Mouse (Mus musculus) liver, postnatal 0 days (tissue): ENCODE results near the gene Tmem182. TPM values are rescaled to one million over a fixed set of nuclear protein-coding genes. Genes with fewer than 3 reads are reported as not detected.

Source experiments
- ATAC-seq: fragments of 200-750 bp; cut with Nextera tagmentation; 2 replicates; pipeline ENCODE4 v1.8.0; 2017; ENCODE audit warnings: mild to moderate bottlenecking, moderate library complexity
- DNase-seq: peaks from one replicate; pipeline ENCODE4 v3.0.0-alpha.2; 2016
- H3K27ac ChIP-seq: fragments of 300-500 bp; sonication (generic); 2 replicates; pipeline ENCODE4 v1.5.1; 2014; ENCODE audit warnings: antibody characterized with exemption, moderate library complexity, mild to moderate bottlenecking, low read depth
- H3K27me3 ChIP-seq: fragments of 300-500 bp; sonication (generic); 2 replicates; pipeline ENCODE4 v1.6.1; 2014; ENCODE audit warnings: low read length, control low read depth, mixed read lengths; ENCODE audit not compliant: insufficient read depth
- H3K36me3 ChIP-seq: fragments of 300-500 bp; sonication (generic); replicated peaks from 2 replicates; pipeline ENCODE4 v1.6.1; 2014; ENCODE audit warnings: mild to moderate bottlenecking, control low read depth, low read length, moderate library complexity, mixed read lengths; ENCODE audit not compliant: insufficient read depth
- H3K4me1 ChIP-seq: fragments of 300-500 bp; sonication (generic); 2 replicates; pipeline ENCODE4 v1.6.1; 2014; ENCODE audit warnings: antibody characterized with exemption, mild to moderate bottlenecking, control low read depth; ENCODE audit not compliant: insufficient read depth
- H3K4me2 ChIP-seq: fragments of 300-500 bp; sonication (generic); 2 replicates; pipeline ENCODE4 v1.6.1; 2014; ENCODE audit warnings: low read depth, mild to moderate bottlenecking, low read length, moderate library complexity, mixed read lengths
- H3K4me3 ChIP-seq: fragments of 300-500 bp; sonication (generic); 2 replicates; pipeline ENCODE4 v1.5.1; 2014; ENCODE audit warnings: low read depth, low read length
- H3K9ac ChIP-seq: fragments of 300-500 bp; sonication (generic); replicated peaks from 2 replicates; pipeline ENCODE4 v1.6.1; 2014; ENCODE audit warnings: mild to moderate bottlenecking, moderate library complexity
- H3K9me3 ChIP-seq: fragments of 300-500 bp; sonication (generic); 2 replicates; pipeline ENCODE4 v1.6.1; 2016; ENCODE audit warnings: mild to moderate bottlenecking, control low read depth, low read length, mixed read lengths
- CTCF ChIP-seq: sonication (generic); IDR thresholded peaks from 2 replicates; pipeline ENCODE4 v1.5.1; 2016; ENCODE audit warnings: antibody characterized with exemption, low read depth
- EP300 ChIP-seq: IDR thresholded peaks from 2 replicates; pipeline ENCODE4 v1.6.1; 2016; ENCODE audit warnings: antibody characterized with exemption, low read depth, mild to moderate bottlenecking
- WGBS: fragments of 180-500 bp; shearing (Covaris S2); extraction: QIAGEN DNeasy Blood & Tissue Kit; methylation state at CpG from one replicate; pipeline ENCODE4 v1.1.7; 2014; ENCODE audit not compliant: insufficient replicate concordance; 5-methylcytosine and 5-hydroxymethylcytosine counted together
- polyA plus RNA-seq: library from polyadenylated mRNA; unstranded; fragments of >200 nt; fragmentation: Nextera tagmentation; extraction: Ambion mirVana; gene quantifications from 2 replicates; pipeline ENCODE4 v1.2.1, GENCODE M21; 2015

The Tmem182 gene
- polyA plus RNA-seq, 1 experiment from 2014 or later, result 0.06 TPM

DNA sequence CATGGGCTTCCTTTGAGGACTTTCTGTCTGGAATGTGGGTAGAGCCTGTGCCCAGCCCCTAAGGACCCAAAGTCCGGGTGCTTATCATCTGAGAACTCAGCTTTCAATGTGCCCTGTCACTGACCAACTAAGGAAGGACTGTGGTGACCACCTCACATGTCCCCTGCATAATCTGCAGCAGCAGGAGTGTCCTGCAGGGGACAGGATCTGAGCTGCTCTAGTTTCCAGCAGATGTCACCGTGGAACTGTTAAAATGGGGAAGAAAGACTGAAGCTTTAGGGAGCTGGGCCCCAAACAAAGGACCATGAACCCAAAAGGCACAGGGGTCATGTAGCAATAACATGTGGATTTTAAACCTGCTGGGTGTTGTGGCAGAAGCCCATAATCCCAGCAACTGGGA is 75.1 kb downstream of the Tmem182 start:
- DNase-seq, result no peak
- no peak for TF ChIP-seq EP300
- no peak for TF ChIP-seq CTCF

DNA sequence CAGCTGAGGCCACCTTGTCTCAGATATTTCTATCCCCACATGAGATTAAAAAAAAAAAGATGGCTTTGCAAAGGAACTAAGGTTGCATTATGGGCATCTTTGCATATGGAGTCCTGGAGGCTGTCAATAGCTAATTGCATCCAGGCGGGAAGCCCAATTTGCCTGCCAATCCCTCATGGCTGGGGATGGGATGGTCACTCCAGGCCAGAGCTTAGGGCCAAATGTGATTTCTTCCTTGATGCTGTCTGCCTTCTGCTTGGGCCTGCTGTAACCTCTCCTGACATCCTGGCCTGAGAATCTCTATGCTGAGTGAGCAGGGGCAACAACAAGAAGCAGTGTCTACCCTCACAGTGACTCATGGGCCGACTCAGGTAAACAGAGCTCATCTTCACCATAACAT is 78.5 kb downstream of the Tmem182 start:
- WGBS, result 79% methylated on average over 2 of the region's 2 CpGs
- no peak overlapping the region for H3K4me3 ChIP-seq
- H3K27ac ChIP-seq, result no peak overlapping the region
- ATAC-seq (no peak), DNase-seq (no peak)
- no peaks in the 10 kb centered on the region for H3K9me3 ChIP-seq
- H3K4me1 ChIP-seq, result no peaks in the 10 kb centered on the region
- no peak overlapping the region for H3K9ac ChIP-seq
- TF ChIP-seq EP300 (no peak), CTCF (no peak)
- no peaks in the 10 kb centered on the region for H3K36me3 ChIP-seq
- H3K27me3 ChIP-seq, result no peaks in the 10 kb centered on the region
- H3K4me2 ChIP-seq, result no peak overlapping the region

More for the DNA sequence above, 75.1 kb downstream of the Tmem182 start:
- ATAC-seq, result no peak
- Histone ChIP-seq H3K4me3 (no peak overlapping the region), H3K4me2 (no peak overlapping the region), H3K27me3 (no peaks in the 10 kb centered on the region), H3K36me3 (no peaks in the 10 kb centered on the region), H3K27ac (no peak overlapping the region), H3K9me3 (no peaks in the 10 kb centered on the region), H3K4me1 (no peaks in the 10 kb centered on the region), H3K9ac (no peak overlapping the region)
- whole genome bisulfite sequencing, result 14% methylated on average over 2 of the region's 2 CpGs

DNA sequence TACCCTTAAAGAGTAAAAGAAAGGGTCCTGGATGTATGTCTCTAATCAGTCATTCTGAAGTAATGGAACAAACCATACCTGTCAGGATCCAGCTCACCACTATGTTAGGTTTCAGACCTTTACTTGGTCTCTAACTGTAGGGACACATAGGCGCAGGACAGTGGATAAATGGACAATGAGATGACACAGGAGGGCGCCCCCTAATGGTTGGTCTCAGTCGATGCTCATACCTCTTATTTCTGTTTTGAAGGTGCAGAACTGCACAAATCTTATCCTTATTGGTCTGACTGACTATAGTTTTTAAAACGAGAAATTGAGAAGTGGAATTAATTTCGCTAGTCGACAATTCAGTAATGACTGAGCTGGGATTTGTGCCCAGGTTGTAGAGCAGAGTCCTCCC is 79.5 kb downstream of the Tmem182 start:
- ATAC-seq (no peak), DNase-seq (no peak)
- no peak for TF ChIP-seq EP300
- peak; percentile 31 for TF ChIP-seq CTCF
- H3K9ac ChIP-seq, result no peak overlapping the region
- H3K27ac ChIP-seq, result no peak overlapping the region
- no peaks in the 10 kb centered on the region for H3K27me3 ChIP-seq
- no peaks in the 10 kb centered on the region for H3K4me1 ChIP-seq
- no peaks in the 10 kb centered on the region for H3K36me3 ChIP-seq
- no peak overlapping the region for H3K4me3 ChIP-seq
- no peaks in the 10 kb centered on the region for H3K9me3 ChIP-seq
- 66% methylated on average over 6 of the region's 6 CpGs for WGBS
- H3K4me2 ChIP-seq, result no peak overlapping the region

- Histone ChIP-seq H3K9me3 (no peaks in the 10 kb centered on the region), H3K27me3 (no peaks in the 10 kb centered on the region), H3K9ac (no peak overlapping the region), H3K27ac (no peak overlapping the region), H3K4me3 (no peak overlapping the region), H3K36me3 (no peaks in the 10 kb centered on the region), H3K4me1 (no peaks in the 10 kb centered on the region), H3K4me2 (no peak overlapping the region)
- DNase-seq (peak; percentile 18), ATAC-seq (no peak)
- 39% methylated on average over 12 of the region's 12 CpGs for WGBS
- TF ChIP-seq EP300 (no peak), CTCF (peak; percentile 48)
Observed at GRCm38 (mm10) chr1:40887673-40888072, 82.3 kb downstream of the Tmem182 start.

DNA sequence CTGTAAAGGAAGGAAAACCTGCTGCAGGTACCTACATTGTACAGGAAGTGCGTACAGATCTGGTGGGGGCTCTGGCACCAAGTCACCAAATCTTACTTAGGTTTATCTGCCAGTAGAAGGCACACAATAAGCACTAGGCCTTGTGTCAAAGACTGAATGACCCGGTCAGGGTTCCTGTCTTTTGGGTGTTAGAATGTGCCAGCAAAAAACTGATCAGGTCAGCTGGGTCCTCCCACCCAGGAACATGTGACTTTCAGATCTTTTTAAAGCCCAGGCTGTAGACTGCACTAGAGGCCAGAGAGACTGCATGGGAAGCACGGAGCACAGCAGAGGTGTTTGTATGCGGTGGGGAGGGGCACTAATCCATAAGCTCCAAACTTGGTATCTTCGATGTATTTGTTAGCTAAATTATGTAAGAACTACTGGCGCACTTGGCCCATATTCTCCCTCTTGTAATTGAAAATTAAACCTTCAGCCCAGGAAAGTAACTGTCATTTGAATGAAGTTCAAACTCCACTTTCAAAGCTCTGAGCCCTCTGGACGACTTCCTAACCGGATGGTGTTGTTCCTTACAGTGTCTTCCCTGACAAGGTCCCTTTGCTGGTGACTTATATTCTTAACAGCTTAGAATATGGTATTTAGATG is 83.1 kb downstream of the Tmem182 start:
- H3K36me3 ChIP-seq, result no peaks in the 10 kb centered on the region
- no peaks in the 10 kb centered on the region for H3K4me1 ChIP-seq
- H3K4me3 ChIP-seq, result no peak overlapping the region
- H3K9me3 ChIP-seq, result no peaks in the 10 kb centered on the region
- no peak for DNase-seq
- no peak overlapping the region for H3K4me2 ChIP-seq
- no peaks in the 10 kb centered on the region for H3K27me3 ChIP-seq
- 80% methylated on average over 8 of the region's 8 CpGs for WGBS
- ATAC-seq, result no peak
- TF ChIP-seq CTCF, result no peak
- TF ChIP-seq EP300, result no peak
- H3K27ac ChIP-seq, result no peak overlapping the region
- no peak overlapping the region for H3K9ac ChIP-seq

DNA sequence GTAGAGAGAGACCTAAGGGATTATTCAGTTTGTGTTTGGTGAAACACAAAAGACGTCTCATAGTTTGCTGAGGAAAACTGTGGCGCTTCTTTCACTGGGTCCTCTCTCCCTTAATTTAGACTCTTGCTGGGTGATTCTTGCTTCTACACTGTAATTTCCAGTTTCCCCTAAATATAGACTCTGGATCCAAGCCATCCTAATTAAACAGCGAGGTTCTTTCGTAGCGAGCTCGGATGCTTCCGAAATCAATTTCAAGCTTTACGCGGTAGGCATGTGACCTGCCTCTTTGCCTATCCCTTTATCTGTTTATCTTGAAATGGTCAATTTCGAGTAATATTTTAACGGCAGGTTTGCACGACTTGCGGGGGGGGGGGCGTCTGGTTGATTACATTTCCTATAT is 84.2 kb downstream of the Tmem182 start:
- no peak overlapping the region for H3K9ac ChIP-seq
- H3K4me3 ChIP-seq, result no peak overlapping the region
- ATAC-seq, result no peak
- no peak overlapping the region for H3K4me2 ChIP-seq
- H3K27ac ChIP-seq, result no peak overlapping the region
- H3K9me3 ChIP-seq, result no peaks in the 10 kb centered on the region
- H3K4me1 ChIP-seq, result no peaks in the 10 kb centered on the region
- TF ChIP-seq EP300 (no peak), CTCF (no peak)
- H3K36me3 ChIP-seq, result no peaks in the 10 kb centered on the region
- no peaks in the 10 kb centered on the region for H3K27me3 ChIP-seq
- WGBS, result 78% methylated on average over 14 of the region's 14 CpGs
- no peak for DNase-seq

DNA sequence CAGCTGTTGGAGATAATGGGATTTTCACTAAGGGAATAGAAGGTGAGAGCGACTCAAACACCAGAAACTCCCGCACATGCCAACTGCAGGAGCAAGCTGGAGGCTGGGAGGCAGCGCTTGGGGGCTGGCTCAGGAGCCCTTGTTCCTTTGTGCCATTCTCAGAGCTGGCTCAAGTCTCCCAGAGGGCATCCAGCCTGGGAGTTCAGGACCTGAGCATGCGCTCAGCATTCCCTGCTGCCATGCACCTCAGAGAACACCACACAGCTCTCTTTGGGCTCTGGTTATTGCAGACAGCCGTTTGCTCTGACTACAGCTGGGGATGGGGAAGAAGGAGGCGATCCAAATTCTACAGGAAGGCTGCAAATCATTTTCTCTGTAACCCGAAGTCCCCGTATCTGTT is 84.8 kb downstream of the Tmem182 start:
- H3K4me2 ChIP-seq, result no peak overlapping the region
- DNase-seq, result no peak
- H3K4me1 ChIP-seq, result no peaks in the 10 kb centered on the region
- H3K27ac ChIP-seq, result no peak overlapping the region
- WGBS, result 71% methylated on average over 8 of the region's 8 CpGs
- H3K27me3 ChIP-seq, result no peaks in the 10 kb centered on the region
- TF ChIP-seq EP300 (no peak), CTCF (no peak)
- no peak overlapping the region for H3K4me3 ChIP-seq
- no peak overlapping the region for H3K9ac ChIP-seq
- no peaks in the 10 kb centered on the region for H3K36me3 ChIP-seq
- ATAC-seq, result no peak
- no peaks in the 10 kb centered on the region for H3K9me3 ChIP-seq
